Mouse (Mus musculus) ES-Bruce4 (cell line): ENCODE results near the gene Nmnat1.

Experiments used
- CTCF ChIP-seq: IDR thresholded peaks from one replicate; pipeline ENCODE4 v1.8.1; 2011; ENCODE audit warnings: low read depth, low read length
- EP300 ChIP-seq: IDR thresholded peaks from 2 replicates; pipeline ENCODE4 v1.6.1; 2011; ENCODE audit warnings: low read depth, low read length; ENCODE audit not compliant: insufficient read depth
- POLR2A ChIP-seq: IDR thresholded peaks from one replicate; pipeline ENCODE4 v1.8.1; 2011; ENCODE audit warnings: low read length; ENCODE audit not compliant: insufficient read depth

- TF ChIP-seq CTCF (no peak), POLR2A (no peak), EP300 (no peak)
Observed at GRCm38 (mm10) chr4:149511221-149511646, 26.2 kb upstream of the Nmnat1 start.
